Mouse (Mus musculus): Measurements from ENCODE around the gene Hoxd13.

DNA sequence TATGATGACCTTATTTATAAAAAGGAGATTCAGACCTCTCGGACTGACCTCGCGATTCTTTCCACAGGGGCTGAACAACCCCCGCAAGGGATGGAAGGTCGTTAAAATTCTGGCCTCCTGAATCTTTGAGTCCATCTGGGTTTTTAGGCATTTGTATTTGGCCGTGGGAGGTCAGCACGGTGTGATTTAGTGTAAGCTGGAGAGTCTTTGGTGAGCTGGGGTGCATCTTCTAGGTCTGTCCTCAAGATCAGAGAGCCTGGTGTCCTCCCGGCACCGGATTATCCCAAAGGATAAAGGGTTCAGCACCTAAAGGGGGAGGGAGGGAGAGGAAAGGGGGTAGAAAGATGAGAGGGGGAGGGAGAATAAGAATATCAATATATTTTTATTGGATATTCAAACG, 35.2 kb downstream of the Hoxd13 start:
- TF ChIP-seq CTCF (IDR thresholded peaks at IDR 0.05; ENCODE audit: insufficient read depth, low read depth, low read length) (no peak), POLR2A (IDR thresholded peaks at IDR 0.05; ENCODE audit: insufficient read depth, low read depth, low read length) (no peak)

Data from olfactory bulb, adult 2 months (tissue).